Mouse (Mus musculus): ENCODE data around the gene Zfp462.

GRCm38 (mm10) chr4:55030401-55030800 lies 85.6 kb downstream of the Zfp462 start:
- TF ChIP-seq MAFK (IDR thresholded peaks at IDR 0.05; ENCODE audit: insufficient read depth, low read depth, low read length), result no peak
- TF ChIP-seq HCFC1 (IDR thresholded peaks at IDR 0.05; ENCODE audit: borderline replicate concordance, insufficient read depth, low read length), result no peak

All from ES-E14 (cell line).